Mouse (Mus musculus) layer of hippocampus, adult 9-10 months (tissue): ENCODE results near the gene Pabpn1.

Experiments used
- DNase-seq: peaks from one replicate; pipeline ENCODE4 v3.0.0; 2022; ENCODE audit warnings: low spot score

The Pabpn1 gene

GRCm38 (mm10) chr14:54892200-54892599, at the start of gene Pabpn1:
Gene Pabpn1 (plus strand): TSS chr14:54892500.
- DNase-seq, result no peak

GRCm38 (mm10) chr14:54843461-54843860, 48.8 kb upstream of the Pabpn1 start:
- DNase-seq, result peak; percentile 15

GRCm38 (mm10) chr14:54855726-54856125, 36.6 kb upstream of the Pabpn1 start:
- no peak for DNase-seq

GRCm38 (mm10) chr14:54856703-54857102, 35.6 kb upstream of the Pabpn1 start:
- DNase-seq, result no peak

- DNase-seq, result no peak
Measured at GRCm38 (mm10) chr14:54857891-54858290, 34.4 kb upstream of the Pabpn1 start.

- DNase-seq, result peak; percentile 55
Measured at GRCm38 (mm10) chr14:54860511-54860910, 31.8 kb upstream of the Pabpn1 start.

GRCm38 (mm10) chr14:54863501-54864312, 28.6 kb upstream of the Pabpn1 start:
- peak; percentile 69 for DNase-seq

- no peak for DNase-seq
Measured at GRCm38 (mm10) chr14:54864313-54865036, 27.8 kb upstream of the Pabpn1 start.

GRCm38 (mm10) chr14:54865626-54866025, 26.7 kb upstream of the Pabpn1 start:
- no peak for DNase-seq

- DNase-seq, result no peak
Measured at GRCm38 (mm10) chr14:54866268-54866667, 26.0 kb upstream of the Pabpn1 start.

- no peak for DNase-seq
Measured at GRCm38 (mm10) chr14:54866936-54867335, 25.4 kb upstream of the Pabpn1 start.

GRCm38 (mm10) chr14:54868026-54868425, 24.3 kb upstream of the Pabpn1 start:
- DNase-seq, result no peak

- no peak for DNase-seq
Measured at GRCm38 (mm10) chr14:54870861-54871260, 21.4 kb upstream of the Pabpn1 start, which contains the start of gene Homez. Gene Homez (minus strand): TSS chr14:54870961.

GRCm38 (mm10) chr14:54874165-54874564, 18.1 kb upstream of the Pabpn1 start:
- DNase-seq, result no peak

GRCm38 (mm10) chr14:54875844-54876538, 16.3 kb upstream of the Pabpn1 start:
- no peak for DNase-seq

- no peak for DNase-seq
Measured at GRCm38 (mm10) chr14:54876539-54877047, 15.7 kb upstream of the Pabpn1 start.

GRCm38 (mm10) chr14:54877048-54877715, 15.1 kb upstream of the Pabpn1 start, which contains the start of gene Ppp1r3e:
Gene Ppp1r3e (minus strand): TSS chr14:54877550.
- DNase-seq, result no peak

- DNase-seq, result no peak
Measured at GRCm38 (mm10) chr14:54883154-54884021, 8.9 kb upstream of the Pabpn1 start, which contains the start of the genes Bcl2l2 and Gm20521. Gene Bcl2l2 (plus strand): TSS chr14:54883377. Gene Gm20521 (plus strand): TSS chr14:54883441.

GRCm38 (mm10) chr14:54884022-54884712, 8.1 kb upstream of the Pabpn1 start:
- DNase-seq, result no peak

- no peak for DNase-seq
Measured at GRCm38 (mm10) chr14:54885309-54885708, 7.0 kb upstream of the Pabpn1 start.
